Mouse (Mus musculus) ES-E14 (cell line): ENCODE measurements at regions not wholly inside any gene's neighbourhood (a gene's known extent, or its start where the extent isn't known, plus 50 kb on each side); places are given as distances from the start of the nearest gene placed in this dataset.
"Not testable (repeated sequence)": the region's sequence is repeated elsewhere in the genome, so short reads cannot be mapped to it uniquely, and the experiment has no call there.

Experiments
- DNase-seq: peaks from one replicate; pipeline ENCODE4 v3.0.0-alpha.2; 2013; ENCODE audit warnings: low read depth, low spot score
- H3K27ac ChIP-seq: 2 replicates; pipeline ENCODE4 v1.5.1; 2012; ENCODE audit warnings: low read depth, mild to moderate bottlenecking, low read length, moderate library complexity, mixed read lengths; ENCODE audit not compliant: poor library complexity, insufficient read depth, severe bottlenecking
- H3K36me3 ChIP-seq: 2 replicates; pipeline ENCODE4 v1.6.1; 2012; ENCODE audit warnings: mild to moderate bottlenecking, low read length, moderate library complexity, mixed read lengths; ENCODE audit not compliant: control insufficient read depth, poor library complexity, insufficient read depth, severe bottlenecking
- H3K4me1 ChIP-seq, 2 experiments: fragments of 150-350 bp in 1 of 2; sonication (generic) in 1 of 2; 2 replicates each; pipeline ENCODE4 v1.6.1; 2012; ENCODE audit warnings: low read length in 2 of 2, mild to moderate bottlenecking in 1 of 2, mixed read lengths in 1 of 2; ENCODE audit not compliant: control insufficient read depth in 2 of 2, insufficient read depth in 2 of 2, poor library complexity in 1 of 2
- H3K4me3 ChIP-seq, 2 experiments: fragments of 150-350 bp in 1 of 2; sonication (generic) in 1 of 2; 2 replicates each; pipeline ENCODE4 v1.5.1; 2012; ENCODE audit warnings: low read length in 2 of 2, low read depth in 1 of 2, mild to moderate bottlenecking in 1 of 2, mixed read lengths in 1 of 2; ENCODE audit not compliant: insufficient read depth in 1 of 2, poor library complexity in 1 of 2, severe bottlenecking in 1 of 2
- H3K9ac ChIP-seq: 2 replicates; pipeline ENCODE4 v1.6.1; 2012; ENCODE audit warnings: low read depth, mild to moderate bottlenecking, low read length, mixed read lengths; ENCODE audit not compliant: poor library complexity, insufficient read depth, severe bottlenecking
- H3K9me3 ChIP-seq: fragments of 150-350 bp; sonication (generic); 2 replicates; pipeline ENCODE4 v1.6.1; 2012; ENCODE audit warnings: low read depth, mild to moderate bottlenecking, low read length; ENCODE audit not compliant: control insufficient read depth, insufficient read depth
- in situ Hi-C, 2 experiments: fragments of 600-800 bp; cut with MboI; formaldehyde crosslinking; loops; one replicate each; pipeline ENCODE4 v1.15.1; 2025; ENCODE audit warnings: low sequenced_read_pairs in 2 of 2, inconsistent platforms in 1 of 2; ENCODE audit not compliant: unreplicated experiment in 2 of 2

DNA sequence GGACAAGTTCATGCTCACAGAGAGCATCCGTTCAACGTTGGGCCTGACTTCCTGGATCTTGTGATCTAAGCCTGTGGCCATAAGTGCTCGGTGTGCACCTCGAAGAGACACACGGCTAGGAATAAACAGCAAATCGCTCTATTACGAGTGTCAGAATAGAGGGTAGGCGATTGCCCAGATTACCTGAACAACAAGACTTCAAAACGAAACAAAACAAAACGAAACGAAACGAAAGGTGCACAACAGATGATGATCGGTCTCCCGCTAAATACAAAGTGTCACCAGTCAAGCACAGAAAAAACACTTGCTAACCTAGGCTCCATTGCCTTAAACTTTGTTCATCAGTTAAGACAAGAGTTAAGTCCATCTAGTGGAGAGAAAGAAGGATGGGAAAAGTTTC lies 67.4 kb downstream of the Pdia4 start:
- DNase-seq, in situ Hi-C loops, H3K4me1 ChIP-seq, H3K27ac ChIP-seq, H3K9me3 ChIP-seq, H3K36me3 ChIP-seq, H3K9ac ChIP-seq, H3K4me3 ChIP-seq: not testable (repeated sequence)

GRCm38 (mm10) chr6:47743856-47744255 lies 69.4 kb downstream of the Pdia4 start:
- H3K27ac ChIP-seq, H3K4me3 ChIP-seq, H3K9ac ChIP-seq, H3K36me3 ChIP-seq, H3K9me3 ChIP-seq, DNase-seq, H3K4me1 ChIP-seq, in situ Hi-C loops: not testable (repeated sequence)

GRCm38 (mm10) chr6:47740216-47740615 lies 73.0 kb downstream of the Pdia4 start:
- H3K9ac ChIP-seq, in situ Hi-C loops, H3K27ac ChIP-seq, DNase-seq, H3K4me1 ChIP-seq, H3K36me3 ChIP-seq, H3K9me3 ChIP-seq: not testable (repeated sequence)
- H3K4me3 ChIP-seq: peak overlapping the region; percentile 48 to 59; a peak in 3 of 4 replicates

DNA sequence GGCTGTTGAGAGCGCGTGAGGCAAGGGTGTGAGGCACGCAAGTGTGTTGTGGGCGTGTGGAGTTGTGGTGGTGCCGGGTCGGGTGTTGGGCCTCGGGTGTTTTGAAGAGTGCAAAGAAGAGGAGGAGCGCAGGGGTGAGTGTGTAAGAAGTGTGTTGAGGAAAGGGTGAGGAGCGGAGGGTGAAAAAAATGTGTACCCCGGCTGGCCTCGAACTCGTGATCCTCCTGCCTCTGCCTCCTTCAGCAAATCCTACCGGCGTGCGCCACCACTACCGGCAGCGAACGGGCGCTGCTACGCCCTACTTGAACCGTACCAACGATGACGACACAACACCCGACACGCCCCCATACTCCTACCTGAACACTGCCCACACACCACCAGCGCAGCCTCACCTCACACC lies 73.5 kb downstream of the Pdia4 start:
- H3K4me1 ChIP-seq, H3K27ac ChIP-seq, H3K4me3 ChIP-seq, in situ Hi-C loops, H3K36me3 ChIP-seq, H3K9ac ChIP-seq, H3K9me3 ChIP-seq, DNase-seq: not testable (repeated sequence)

GRCm38 (mm10) chr6:47737972-47738371 lies 75.3 kb downstream of the Pdia4 start:
- in situ Hi-C loops: not testable (repeated sequence)

More at GRCm38 (mm10) chr6:47737972-47738371, 75.3 kb downstream of the Pdia4 start:
- not testable (repeated sequence) for H3K4me3 ChIP-seq, H3K4me1 ChIP-seq, DNase-seq, H3K9ac ChIP-seq, H3K9me3 ChIP-seq, H3K27ac ChIP-seq, H3K36me3 ChIP-seq
